Mouse (Mus musculus): ENCODE data around the gene Tek.

- TF ChIP-seq CTCF (IDR thresholded peaks at IDR 0.05; ENCODE audit: low read depth) = no peak
- no peak for TF ChIP-seq EP300 (IDR thresholded peaks at IDR 0.05; ENCODE audit: low read depth)
Observed at GRCm38 (mm10) chr4:94829924-94830386, 90.9 kb downstream of the Tek start.
